Mouse (Mus musculus) olfactory bulb, adult 2 months (tissue): ENCODE measurements at regions not wholly inside any gene's neighbourhood (a gene's known extent, or its start where the extent isn't known, plus 50 kb on each side); places are given as distances from the start of the nearest gene placed in this dataset.

Experiments used
- CTCF ChIP-seq: fragments of 200-500 bp; IDR thresholded peaks from 2 replicates; pipeline ENCODE4 v1.5.1; 2012; ENCODE audit warnings: low read depth, mild to moderate bottlenecking, low read length, moderate library complexity; ENCODE audit not compliant: insufficient read depth
- POLR2A ChIP-seq: fragments of 200-500 bp; IDR thresholded peaks from 2 replicates; pipeline ENCODE4 v1.6.1; 2012; ENCODE audit warnings: mild to moderate bottlenecking, low read depth, low read length, moderate library complexity; ENCODE audit not compliant: insufficient read depth

DNA sequence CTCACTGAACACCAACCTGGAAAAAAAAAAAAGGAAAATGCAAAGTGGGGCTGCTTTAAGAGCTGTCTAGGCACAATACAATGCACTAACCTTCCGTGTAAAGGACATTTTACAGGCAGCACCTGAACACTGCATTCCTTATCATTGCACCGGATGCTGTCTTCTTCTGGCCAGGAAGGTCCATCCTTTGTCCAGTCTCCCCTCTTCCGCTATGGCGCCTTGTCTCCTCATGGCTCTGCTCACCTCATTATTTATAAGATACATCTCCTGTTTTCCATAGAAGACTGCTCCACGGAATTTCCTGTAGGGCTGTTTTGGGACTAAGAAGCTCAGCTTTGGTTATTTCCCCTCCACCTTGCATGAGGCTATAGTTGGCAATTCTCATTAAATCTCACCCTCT, 102.8 kb upstream of the Spata13 start:
- TF ChIP-seq POLR2A = no peak
- no peak for TF ChIP-seq CTCF
